Mouse (Mus musculus): ENCODE results near the gene Rnaseh2a. TPM values are rescaled to one million over a fixed set of nuclear protein-coding genes. Genes with fewer than 3 reads are reported as not detected.
A peak's percentile ranks its signal among the peaks of the same experiment; 100 is the strongest.

The Rnaseh2a gene
- total RNA-seq, 2 experiments from 2014 or later = 109 to 136 TPM

GRCm38 (mm10) chr8:84967532-84968304, 1.8 kb downstream of the Rnaseh2a start:
- peak; percentile 19 to 37 for DNase-seq

GRCm38 (mm10) chr8:84966603-84967002, 3.0 kb downstream of the Rnaseh2a start:
- peak; percentile 66 for DNase-seq

DNA sequence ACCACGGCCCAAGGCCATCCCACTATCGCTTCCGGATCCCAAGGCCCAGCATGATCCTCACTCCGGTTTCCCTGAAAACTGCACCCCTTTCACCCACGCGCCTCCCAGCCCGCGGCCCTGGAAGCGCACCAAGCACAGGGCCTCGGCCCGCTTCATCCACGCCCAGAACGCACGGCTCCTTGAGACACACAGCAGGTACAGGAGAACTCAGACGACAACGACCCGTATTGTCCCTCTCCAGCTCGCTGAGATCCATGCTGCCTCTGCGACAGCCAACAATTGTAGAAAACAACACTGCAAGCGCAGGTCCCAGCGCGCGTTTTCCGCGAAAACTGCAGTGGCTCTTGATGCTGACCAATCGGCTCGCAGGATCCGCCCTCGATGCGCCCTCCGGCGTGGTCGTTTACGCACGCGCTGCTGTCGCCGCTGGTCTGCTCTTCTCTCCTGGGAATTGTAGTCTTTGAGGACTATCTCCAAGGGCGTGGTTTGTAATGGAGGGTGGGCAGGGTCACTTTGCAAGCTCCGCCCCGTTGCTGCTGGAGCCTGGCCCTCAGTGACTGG, 3.8 kb downstream of the Rnaseh2a start:
- peak; percentile 95 to 96 for DNase-seq

DNA sequence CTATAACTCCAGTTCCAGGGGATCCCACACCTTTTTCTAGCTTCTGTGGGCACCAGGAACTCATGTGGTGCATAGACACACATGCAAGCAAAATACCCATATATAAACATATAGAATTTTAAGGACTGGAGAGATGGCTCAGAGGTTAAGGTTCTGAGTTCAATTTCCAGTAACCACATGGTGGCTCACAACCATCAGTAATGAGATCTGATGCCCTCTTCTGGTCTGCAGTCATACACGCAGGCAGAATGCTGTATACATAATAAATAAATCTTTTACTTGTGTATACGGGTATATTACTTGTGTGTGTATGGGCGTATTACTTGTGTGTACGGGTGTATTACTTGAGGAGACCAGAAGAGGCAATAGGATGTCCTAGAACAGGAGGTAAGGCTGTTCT, 5.6 kb downstream of the Rnaseh2a start:
- no peak for DNase-seq

GRCm38 (mm10) chr8:84959811-84960210, 9.8 kb downstream of the Rnaseh2a start:
- peak; percentile 80 to 81 for DNase-seq

- DNase-seq = peak; percentile 58 to 76
Observed at GRCm38 (mm10) chr8:84956768-84957167, 12.8 kb downstream of the Rnaseh2a start.

DNA sequence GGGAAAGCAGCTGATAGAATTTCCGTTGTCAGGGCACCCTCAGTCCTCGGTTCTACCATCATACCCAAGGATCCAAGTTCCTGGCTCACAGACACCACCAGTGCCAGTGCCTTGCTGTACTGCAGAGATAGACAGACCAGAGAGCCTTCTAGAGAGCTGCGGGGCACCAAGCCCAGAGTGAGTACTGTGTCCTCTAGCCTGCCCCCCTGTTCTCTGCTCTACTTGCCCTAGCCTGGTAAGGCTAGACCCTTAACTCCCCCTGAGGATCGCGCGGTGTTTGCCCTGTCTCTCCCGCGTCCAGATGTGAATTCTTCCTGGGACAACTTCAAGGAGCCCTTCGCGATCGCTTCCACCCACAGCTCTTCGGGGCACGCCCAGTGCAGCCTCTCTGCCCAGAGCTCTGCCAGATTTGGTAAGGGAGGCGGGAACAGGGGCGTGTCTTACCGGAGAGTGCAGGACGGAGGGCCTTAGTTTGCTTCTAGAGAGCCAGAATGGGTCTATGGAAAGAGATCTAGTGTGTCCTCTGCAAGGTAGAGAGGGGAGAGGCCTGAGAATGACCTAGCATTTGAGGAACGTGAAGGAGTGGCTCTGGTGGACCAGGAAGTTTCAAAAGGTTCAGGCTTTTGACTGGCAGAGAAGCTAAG, 16.8 kb downstream of the Rnaseh2a start:
- DNase-seq = peak; percentile 85 to 86

GRCm38 (mm10) chr8:84949753-84950152, 19.8 kb downstream of the Rnaseh2a start:
- DNase-seq = no peak

DNA sequence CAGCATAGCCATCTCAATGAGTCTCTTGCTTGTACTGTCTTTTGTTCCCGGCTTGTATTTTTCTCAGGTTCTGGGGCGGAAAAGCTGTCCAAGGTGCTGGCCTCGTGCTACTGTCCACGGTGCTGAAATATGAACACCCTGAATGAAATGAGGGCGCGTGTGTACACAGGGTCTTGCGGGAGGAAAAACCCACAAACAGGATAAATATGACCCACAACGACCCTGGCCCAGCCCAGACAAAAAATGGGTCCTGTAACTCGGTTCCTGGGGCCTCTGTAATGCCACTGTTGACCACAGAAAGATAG, 22.4 kb downstream of the Rnaseh2a start:
- peak; percentile 58 to 66 for DNase-seq

GRCm38 (mm10) chr8:84946528-84947240, 22.9 kb downstream of the Rnaseh2a start, which contains the start of gene Rtbdn:
Rtbdn (plus strand) TSS chr8:84946991.
- no peak for DNase-seq

DNA sequence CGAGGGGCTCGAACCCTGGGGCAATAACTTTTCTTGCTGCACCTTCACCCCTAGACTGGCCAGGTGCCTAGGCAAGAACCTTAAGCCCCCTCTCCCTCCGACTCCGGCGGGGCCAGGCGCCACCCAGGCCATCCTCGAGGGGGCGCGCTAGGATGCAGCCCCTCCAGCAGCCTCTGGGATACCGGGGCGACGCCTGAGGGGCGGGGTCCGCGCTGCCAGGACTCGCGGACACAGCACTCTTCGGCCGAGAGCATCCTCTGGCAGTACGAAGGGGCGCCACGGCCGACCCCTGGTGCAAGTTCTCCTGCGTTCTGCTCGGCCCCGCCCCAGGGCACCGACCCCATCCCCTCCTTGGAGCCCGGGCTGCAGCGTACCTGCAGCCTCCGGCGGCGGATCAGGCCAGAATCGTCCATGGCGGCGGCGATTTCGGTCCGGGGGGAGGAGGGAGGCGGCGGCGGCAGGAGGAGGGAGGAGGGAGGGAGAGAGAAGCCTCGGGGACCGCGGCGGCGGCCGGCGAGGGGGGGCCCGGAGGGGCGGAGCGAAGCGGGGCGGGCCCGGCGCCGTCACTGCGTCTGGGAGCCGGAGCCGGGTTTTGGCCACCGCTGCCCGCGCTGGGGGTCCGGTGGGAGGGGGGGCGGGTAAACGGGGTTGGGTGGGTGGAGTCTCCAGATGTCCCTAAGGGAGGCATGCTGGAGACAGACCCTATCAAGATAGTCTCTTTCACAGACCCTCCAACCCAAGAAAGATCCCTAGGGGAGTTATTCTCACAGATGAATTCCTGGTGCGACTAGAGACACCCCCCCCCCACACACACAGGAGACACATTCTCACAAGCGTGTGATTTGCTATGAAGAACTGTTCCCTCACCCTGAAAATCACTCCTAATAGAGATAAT, 23.7 kb downstream of the Rnaseh2a start:
- no peak for DNase-seq

DNA sequence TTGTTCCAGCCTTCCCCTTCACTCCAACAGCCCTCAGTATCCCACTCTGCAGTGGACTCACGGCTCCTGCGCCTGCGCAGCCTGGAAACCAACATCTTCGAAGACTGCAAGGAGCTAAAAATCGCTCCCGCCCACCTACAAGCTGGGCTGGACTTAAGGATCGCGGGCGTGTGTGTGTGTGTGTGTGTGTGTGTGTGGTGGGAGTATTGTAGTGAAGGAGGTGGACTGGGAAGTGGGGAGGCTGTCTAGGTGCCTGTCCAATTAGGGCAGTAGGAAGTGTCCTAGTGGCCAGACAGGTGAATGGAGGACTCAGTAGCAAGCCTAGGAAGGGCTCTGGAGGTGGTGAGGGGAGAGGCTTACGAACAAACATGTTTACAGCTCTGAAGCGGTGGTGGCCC, 24.3 kb downstream of the Rnaseh2a start:
- DNase-seq = no peak

- peak; percentile 42 to 59 for DNase-seq
Observed at GRCm38 (mm10) chr8:84944478-84945160, 24.9 kb downstream of the Rnaseh2a start.

GRCm38 (mm10) chr8:84943699-84944098, 25.9 kb downstream of the Rnaseh2a start:
- DNase-seq = no peak

DNA sequence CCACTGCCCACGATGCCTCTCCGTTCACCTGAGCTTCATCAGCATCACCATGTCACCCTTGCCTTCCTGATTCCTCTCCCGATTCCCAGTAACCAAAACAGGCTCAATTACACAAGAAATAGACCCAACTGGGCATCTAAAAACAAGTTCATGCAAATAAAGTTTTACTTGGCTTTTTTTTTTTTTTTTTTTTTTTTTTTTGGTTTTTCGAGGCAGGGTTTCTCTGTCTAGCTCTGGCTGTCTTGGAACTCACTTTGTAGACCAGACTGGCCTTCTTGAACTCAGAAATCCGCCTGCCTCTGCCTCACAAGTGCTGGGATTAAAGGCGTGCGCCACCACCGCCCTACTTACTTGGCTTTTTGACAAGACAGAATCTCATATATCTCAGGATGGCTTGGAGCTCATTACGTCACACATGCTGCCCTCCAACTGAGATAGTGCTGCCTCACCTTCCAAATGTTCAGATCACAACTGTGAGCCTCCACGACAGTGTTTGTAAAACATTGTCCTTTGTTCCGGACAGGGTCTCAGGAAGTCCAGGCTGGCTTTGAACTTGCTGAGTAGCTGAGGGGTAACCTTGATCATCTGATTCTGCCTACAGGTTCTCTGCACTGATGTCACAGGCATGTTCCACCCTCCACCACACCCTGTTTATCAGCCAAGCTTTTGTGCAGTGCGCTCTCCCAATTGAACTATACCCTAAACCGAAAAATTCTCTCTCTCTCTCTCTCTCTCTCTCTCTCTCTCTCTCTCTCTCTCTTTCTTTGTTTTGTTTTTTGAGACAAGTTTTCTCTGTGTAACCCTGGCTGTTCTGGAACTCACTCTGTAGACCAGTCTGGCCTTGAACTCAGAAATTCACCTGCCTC, 31.7 kb downstream of the Rnaseh2a start:
- no peak for DNase-seq

DNA sequence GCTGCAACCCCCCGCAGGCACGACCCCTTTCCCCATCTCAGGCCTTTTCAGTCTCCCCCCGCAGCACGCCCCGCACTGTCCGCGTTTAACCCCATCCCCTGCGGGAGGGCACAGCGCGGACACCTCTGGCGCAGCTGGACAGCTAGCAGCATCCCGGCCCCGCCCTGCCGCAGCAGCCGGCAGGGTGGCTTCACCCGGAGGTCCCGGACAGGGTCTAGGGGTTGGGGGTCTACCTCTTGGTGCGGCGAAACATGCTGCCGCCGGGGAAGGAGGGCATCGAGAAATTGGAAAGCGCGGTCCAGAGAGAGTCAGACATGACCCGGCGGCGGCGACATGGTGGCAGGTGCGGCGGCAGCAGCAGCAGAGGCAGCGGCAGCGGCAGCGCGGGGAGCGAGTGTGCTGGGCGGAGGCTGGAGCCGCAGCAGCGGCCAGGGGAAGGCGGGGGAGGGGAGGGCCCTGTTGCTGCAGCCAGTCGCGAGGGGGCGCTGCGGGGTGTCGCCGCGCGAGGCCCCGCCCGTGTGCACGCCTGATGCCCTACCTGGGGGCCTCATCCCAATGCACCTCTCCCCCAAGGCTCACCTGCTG, 32.5 kb downstream of the Rnaseh2a start, which contains the start of gene Mast1:
TSS of gene Mast1 (minus strand) at position 398 of the 585 bp plus-strand sequence.
- peak; percentile 70 to 85 for DNase-seq

- DNase-seq = no peak
Observed at GRCm38 (mm10) chr8:84936041-84936961, 33.3 kb downstream of the Rnaseh2a start.

- no peak for DNase-seq
Observed at GRCm38 (mm10) chr8:84935489-84935888, 34.1 kb downstream of the Rnaseh2a start.

Measured in adrenal gland, postnatal 36 days (tissue).